Mouse (Mus musculus) left cerebral cortex, postnatal 4 days (tissue): ENCODE results near the gene Slc30a5. TPM values are rescaled to one million over a fixed set of nuclear protein-coding genes. Genes with fewer than 3 reads are reported as not detected.

ENCODE experiments used
- DNase-seq: peaks from one replicate; pipeline ENCODE4 v3.0.0-alpha.2; 2022
- intact Hi-C: fragments of 180-260 bp; cut with DNase I; formaldehyde crosslinking; loops from one replicate; pipeline ENCODE4 v1.15.1; 2025
- total RNA-seq, 2 experiments: library from RNA; stranded (reverse); gene quantifications; 2 replicates each; pipeline ENCODE4 v1.2.3; 2021

Gene Slc30a5
- total RNA-seq, 2 experiments from 2014 or later, result 35.6 to 39.2 TPM

GRCm38 (mm10) chr13:100775252-100776055, 57.8 kb downstream of the Slc30a5 start, which contains the start of gene Cenph:
Gene Cenph, minus strand, starts transcription at chr13:100775899.
- peak; percentile 80 for DNase-seq
- intact Hi-C loops, result no loop called here

DNA sequence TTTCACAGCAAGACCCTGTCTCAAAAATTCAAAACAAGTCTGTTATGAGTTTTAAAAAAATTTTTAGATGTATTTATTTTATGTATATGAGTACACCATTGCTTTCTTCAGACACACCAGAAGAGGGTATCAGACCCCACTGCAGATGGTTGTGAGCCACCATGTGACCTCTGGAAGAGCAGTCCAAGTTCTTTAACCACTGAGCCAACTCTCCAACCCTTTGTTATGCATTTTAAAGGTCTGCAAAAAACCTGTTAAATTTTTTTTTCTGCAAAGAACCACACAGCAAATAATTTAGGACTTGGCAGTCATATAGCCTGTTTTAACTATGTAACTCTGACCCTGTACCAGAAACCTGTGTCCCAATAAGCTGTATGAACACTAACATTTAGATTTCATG, 58.5 kb downstream of the Slc30a5 start:
- DNase-seq, result no peak
- intact Hi-C loops, result no loop called here

DNA sequence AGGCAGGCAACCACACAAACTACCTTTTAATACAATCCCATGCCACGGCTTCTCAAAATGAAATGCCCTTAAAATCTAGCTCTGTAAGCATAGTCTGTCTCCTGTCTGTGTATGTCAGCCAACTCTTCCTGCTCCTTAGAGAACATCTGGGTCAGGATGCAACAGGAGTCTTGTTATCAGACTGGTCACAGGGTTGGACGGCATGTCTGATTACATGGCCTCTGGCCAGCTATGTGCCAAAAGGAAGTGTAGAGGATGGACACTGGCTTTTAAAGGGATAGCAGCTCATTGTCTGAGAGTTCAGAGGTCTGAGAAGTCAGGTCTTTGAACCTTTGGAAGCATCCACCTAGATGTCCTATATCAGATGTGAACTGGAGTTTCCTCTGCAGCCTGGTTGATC, 77.9 kb downstream of the Slc30a5 start:
- intact Hi-C loops, result no loop called here
- DNase-seq, result no peak

DNA sequence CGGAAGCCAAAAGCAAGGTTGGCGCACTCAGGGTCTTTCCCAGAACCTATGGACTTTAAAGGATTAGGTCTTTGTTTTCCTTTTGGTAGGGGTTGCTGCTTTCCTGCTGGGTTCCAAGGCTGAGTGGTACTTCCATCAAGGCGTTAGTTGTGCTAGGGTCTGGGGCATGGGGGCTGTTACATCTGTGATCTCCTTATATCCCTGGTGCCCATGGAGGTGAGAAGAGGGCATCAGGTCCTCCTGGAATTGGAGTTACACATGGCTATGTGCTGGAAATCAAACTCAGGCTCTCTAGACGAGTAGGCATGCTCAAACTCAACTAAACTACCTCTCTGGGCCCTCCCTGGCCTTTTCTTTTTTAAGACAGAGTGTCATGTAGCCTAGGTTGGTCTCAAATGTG, 79.0 kb downstream of the Slc30a5 start:
- intact Hi-C loops, result no loop called here
- no peak for DNase-seq

DNA sequence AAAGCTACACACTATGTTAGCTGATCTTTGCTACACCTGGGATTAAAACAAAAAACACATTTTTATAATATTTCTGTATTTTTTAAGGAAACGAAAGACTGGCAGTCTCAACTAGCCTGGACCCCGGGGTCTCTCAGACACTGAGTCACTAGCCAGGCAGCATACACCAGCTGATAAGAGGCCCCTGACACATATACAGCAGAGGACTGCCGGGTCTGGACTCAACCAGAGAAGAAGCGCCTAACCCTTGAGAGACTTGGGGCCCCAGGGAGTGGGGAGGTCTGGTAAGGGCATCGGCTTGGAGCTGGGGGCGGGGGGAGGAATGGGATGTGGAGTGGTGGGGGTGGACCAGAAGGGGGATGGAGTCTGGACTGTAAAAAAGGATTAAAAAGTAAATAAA, 80.2 kb downstream of the Slc30a5 start:
- no peak for DNase-seq

More for the DNA sequence above, 80.2 kb downstream of the Slc30a5 start:
- intact Hi-C loops, result no loop called here

Other genes with a start within 250 kb of the Slc30a5 start
- gene Marveld2, start 216.5 kb downstream of the Slc30a5 start, total RNA-seq, result 1 to 10 TPM; 1.6 to 2.0 TPM
- gene Ak6, start 182.4 kb downstream of the Slc30a5 start, total RNA-seq, result 100 to 1,000 TPM; 129 to 141 TPM
- gene Rad17, start 182.4 kb downstream of the Slc30a5 start, total RNA-seq, result 10 to 100 TPM; 15.3 to 16.0 TPM
- 10 to 100 TPM; 22.9 to 31.8 TPM for gene Taf9, start 181.8 kb downstream of the Slc30a5 start, total RNA-seq
- gene Ccdc125, start 163.7 kb downstream of the Slc30a5 start, total RNA-seq, result under 1 TPM; 0.86 to 0.93 TPM
- 10 to 100 TPM; 37.8 to 39.9 TPM for gene Cdk7, start 102.5 kb downstream of the Slc30a5 start, total RNA-seq
- gene Mrps36, start 88.8 kb downstream of the Slc30a5 start, total RNA-seq, result 10 to 100 TPM; 51.0 to 54.5 TPM
- 1 to 10 TPM; 3.9 to 4.1 TPM for gene Cenph, start 57.5 kb downstream of the Slc30a5 start, total RNA-seq
- 1 to 10 TPM; 8.3 to 8.9 TPM for gene Ccnb1, start 46.9 kb downstream of the Slc30a5 start, total RNA-seq